Mouse (Mus musculus) lung, postnatal 0 days (tissue): ENCODE data around the gene Kpna1.

Experiments used
- CTCF ChIP-seq: IDR thresholded peaks from 2 replicates; pipeline ENCODE4 v1.5.1; 2016; ENCODE audit warnings: antibody characterized with exemption, mild to moderate bottlenecking
- EP300 ChIP-seq: IDR thresholded peaks from 2 replicates; pipeline ENCODE4 v1.6.1; 2016; ENCODE audit warnings: antibody characterized with exemption, mild to moderate bottlenecking, control low read depth

GRCm38 (mm10) chr16:36040640-36041624 lies 62.4 kb downstream of the Kpna1 start, which contains the start of gene Wdr5b:
- TF ChIP-seq CTCF (no peak; the same call in 1 of the 2 replicates), EP300 (no peak)
